Mouse (Mus musculus) heart, embryonic 10.5 days (tissue): ENCODE results near the gene Slc5a11. TPM values are rescaled to one million over a fixed set of nuclear protein-coding genes. Genes with fewer than 3 reads are reported as not detected.

Experiments used
- DNase-seq: peaks from one replicate; pipeline ENCODE4 v3.0.0-alpha.2; 2017; ENCODE audit warnings: low spot score
- H3K27ac ChIP-seq: fragments of 300-500 bp; sonication (generic); 2 replicates; pipeline ENCODE4 v1.5.1; 2016; ENCODE audit warnings: mild to moderate bottlenecking
- H3K27me3 ChIP-seq: fragments of 300-500 bp; sonication (generic); 2 replicates; pipeline ENCODE4 v1.6.1; 2016; ENCODE audit warnings: mild to moderate bottlenecking; ENCODE audit not compliant: poor library complexity, insufficient read depth, severe bottlenecking
- H3K36me3 ChIP-seq: fragments of 300-500 bp; sonication (generic); 2 replicates; pipeline ENCODE4 v1.6.1; 2016; ENCODE audit warnings: mild to moderate bottlenecking, moderate library complexity
- H3K4me1 ChIP-seq: fragments of 300-500 bp; sonication (generic); 2 replicates; pipeline ENCODE4 v1.6.1; 2016; ENCODE audit warnings: mild to moderate bottlenecking
- H3K4me3 ChIP-seq: fragments of 300-500 bp; sonication (generic); 2 replicates; pipeline ENCODE4 v1.5.1; 2016; ENCODE audit warnings: mild to moderate bottlenecking, moderate library complexity
- H3K9me3 ChIP-seq: fragments of 300-500 bp; sonication (generic); 2 replicates; pipeline ENCODE4 v1.6.1; 2016; ENCODE audit warnings: mild to moderate bottlenecking, moderate library complexity
- WGBS: fragments of 180-500 bp; shearing (Covaris S2); methylation state at CpG from one replicate; pipeline ENCODE4 v1.1.7; 2016; 5-methylcytosine and 5-hydroxymethylcytosine counted together
- polyA plus RNA-seq: library from polyadenylated mRNA; unstranded; fragments of >200 nt; fragmentation: Nextera tagmentation; extraction: Ambion mirVana; gene quantifications from 2 replicates; pipeline ENCODE4 v1.2.1, GENCODE M21; 2016

Slc5a11 gene
- polyA plus RNA-seq, 1 experiment from 2014 or later = 0.50 TPM

- Histone ChIP-seq H3K4me3 (no peak overlapping the region), H3K4me1 (peaks cover 37% of the 10 kb centered on the region), H3K9me3 (no peaks in the 10 kb centered on the region), H3K27me3 (0 out of 2 replicates have a peak, but pooled peaks cover 5% of the 10 kb centered on the region), H3K27ac (no peak overlapping the region), H3K36me3 (no peaks in the 10 kb centered on the region)
- WGBS = 46% methylated on average over 6 of the region's 6 CpGs
- no peak for DNase-seq
Measured at GRCm38 (mm10) chr7:123218620-123219019, 4.0 kb downstream of the Slc5a11 start.

GRCm38 (mm10) chr7:123219781-123220632 lies 5.4 kb downstream of the Slc5a11 start:
- peak overlapping the region; percentile 10; the same call in 1 of the 2 replicates for H3K27ac ChIP-seq
- DNase-seq = no peak

GRCm38 (mm10) chr7:123220633-123220942 lies 6.0 kb downstream of the Slc5a11 start:
- no peaks in the 10 kb centered on the region for H3K27me3 ChIP-seq
- H3K4me3 ChIP-seq = no peak overlapping the region
- H3K4me1 ChIP-seq = peaks cover 22% of the 10 kb centered on the region
- H3K9me3 ChIP-seq = no peaks in the 10 kb centered on the region
- WGBS = 68% methylated on average over 2 of the region's 2 CpGs
- H3K27ac ChIP-seq = no peak overlapping the region; the same call in 1 of the 2 replicates
- no peaks in the 10 kb centered on the region for H3K36me3 ChIP-seq
- no peak for DNase-seq

More at GRCm38 (mm10) chr7:123219781-123220632, 5.4 kb downstream of the Slc5a11 start:
- peaks cover 24% of the 10 kb centered on the region for H3K4me1 ChIP-seq
- no peaks in the 10 kb centered on the region for H3K27me3 ChIP-seq
- no peaks in the 10 kb centered on the region for H3K36me3 ChIP-seq
- no peak overlapping the region for H3K4me3 ChIP-seq
- no peaks in the 10 kb centered on the region for H3K9me3 ChIP-seq
- 69% methylated on average over 13 of the region's 13 CpGs for WGBS

- Histone ChIP-seq H3K9me3 (no peaks in the 10 kb centered on the region), H3K4me1 (peaks cover 32% of the 10 kb centered on the region), H3K4me3 (no peak overlapping the region), H3K36me3 (no peaks in the 10 kb centered on the region), H3K27me3 (no peaks in the 10 kb centered on the region), H3K27ac (no peak overlapping the region)
- whole genome bisulfite sequencing = 86% methylated on average over 9 of the region's 9 CpGs
- DNase-seq = no peak
Measured at GRCm38 (mm10) chr7:123224076-123224475, 9.5 kb downstream of the Slc5a11 start.

GRCm38 (mm10) chr7:123225159-123225558 lies 10.6 kb downstream of the Slc5a11 start:
- Histone ChIP-seq H3K4me1 (peaks cover 25% of the 10 kb centered on the region), H3K4me3 (no peak overlapping the region), H3K36me3 (no peaks in the 10 kb centered on the region), H3K27me3 (no peaks in the 10 kb centered on the region), H3K9me3 (no peaks in the 10 kb centered on the region), H3K27ac (no peak overlapping the region)
- 73% methylated on average over 4 of the region's 4 CpGs for WGBS
- DNase-seq = no peak

GRCm38 (mm10) chr7:123235449-123235848 lies 20.9 kb downstream of the Slc5a11 start:
- DNase-seq = no peak

GRCm38 (mm10) chr7:123238621-123239020 lies 24.0 kb downstream of the Slc5a11 start:
- no peaks in the 10 kb centered on the region for H3K9me3 ChIP-seq
- no peak overlapping the region for H3K27ac ChIP-seq
- H3K36me3 ChIP-seq = no peaks in the 10 kb centered on the region
- H3K27me3 ChIP-seq = no peaks in the 10 kb centered on the region
- 54% methylated on average over 4 of the region's 4 CpGs for WGBS
- no peak for DNase-seq
- peaks cover 26% of the 10 kb centered on the region for H3K4me1 ChIP-seq
- no peak overlapping the region for H3K4me3 ChIP-seq

More at GRCm38 (mm10) chr7:123235449-123235848, 20.9 kb downstream of the Slc5a11 start:
- 25% methylated on average over 4 of the region's 4 CpGs for WGBS
- H3K4me3 ChIP-seq = no peak overlapping the region
- no peak overlapping the region for H3K27ac ChIP-seq
- no peaks in the 10 kb centered on the region for H3K9me3 ChIP-seq
- no peaks in the 10 kb centered on the region for H3K27me3 ChIP-seq
- peaks cover 13% of the 10 kb centered on the region; the same call in 1 of the 2 replicates for H3K4me1 ChIP-seq
- H3K36me3 ChIP-seq = no peaks in the 10 kb centered on the region

GRCm38 (mm10) chr7:123240064-123240463 lies 25.5 kb downstream of the Slc5a11 start:
- Histone ChIP-seq H3K9me3 (no peaks in the 10 kb centered on the region), H3K36me3 (no peaks in the 10 kb centered on the region), H3K27me3 (no peaks in the 10 kb centered on the region), H3K4me1 (peaks cover 39% of the 10 kb centered on the region), H3K27ac (no peak overlapping the region), H3K4me3 (no peak overlapping the region)
- DNase-seq = no peak
- WGBS = 68% methylated on average over 6 of the region's 6 CpGs

- H3K36me3 ChIP-seq = no peaks in the 10 kb centered on the region
- H3K9me3 ChIP-seq = no peaks in the 10 kb centered on the region
- WGBS = 91% methylated on average over 7 of the region's 7 CpGs
- peaks cover 53% of the 10 kb centered on the region for H3K4me1 ChIP-seq
- H3K4me3 ChIP-seq = no peak overlapping the region
- no peaks in the 10 kb centered on the region for H3K27me3 ChIP-seq
- no peak overlapping the region for H3K27ac ChIP-seq
- DNase-seq = no peak
Measured at GRCm38 (mm10) chr7:123242241-123242640, 27.7 kb downstream of the Slc5a11 start.

- DNase-seq = no peak
- 15% methylated on average over 1 of the region's 1 CpGs for WGBS
- Histone ChIP-seq H3K4me3 (no peak overlapping the region), H3K9me3 (no peaks in the 10 kb centered on the region), H3K27me3 (no peaks in the 10 kb centered on the region), H3K27ac (no peak overlapping the region), H3K4me1 (peaks cover 43% of the 10 kb centered on the region), H3K36me3 (no peaks in the 10 kb centered on the region)
Measured at GRCm38 (mm10) chr7:123244833-123245232, 30.3 kb downstream of the Slc5a11 start.

- 50% methylated on average over 4 of the region's 4 CpGs for WGBS
- Histone ChIP-seq H3K27ac (no peak overlapping the region), H3K27me3 (no peaks in the 10 kb centered on the region), H3K9me3 (no peaks in the 10 kb centered on the region), H3K36me3 (no peaks in the 10 kb centered on the region), H3K4me1 (peaks cover 38% of the 10 kb centered on the region), H3K4me3 (no peak overlapping the region)
- no peak for DNase-seq
Measured at GRCm38 (mm10) chr7:123246504-123247084, 32.0 kb downstream of the Slc5a11 start.

- Histone ChIP-seq H3K27me3 (no peaks in the 10 kb centered on the region), H3K4me3 (no peak overlapping the region), H3K4me1 (peaks cover 32% of the 10 kb centered on the region), H3K9me3 (no peaks in the 10 kb centered on the region), H3K36me3 (no peaks in the 10 kb centered on the region), H3K27ac (no peak overlapping the region)
- no peak for DNase-seq
- 41% methylated on average over 2 of the region's 2 CpGs for WGBS
Measured at GRCm38 (mm10) chr7:123248166-123248565, 33.6 kb downstream of the Slc5a11 start.

- Histone ChIP-seq H3K4me3 (no peak overlapping the region), H3K4me1 (peaks cover 9% of the 10 kb centered on the region; the same call in 1 of the 2 replicates), H3K27ac (no peak overlapping the region), H3K36me3 (no peaks in the 10 kb centered on the region), H3K9me3 (no peaks in the 10 kb centered on the region), H3K27me3 (no peaks in the 10 kb centered on the region)
- WGBS = 58% methylated on average over 6 of the region's 6 CpGs
- DNase-seq = no peak
Measured at GRCm38 (mm10) chr7:123251343-123251742, 36.8 kb downstream of the Slc5a11 start.
